Mouse (Mus musculus): ENCODE results near the gene Ywhae.

- TF ChIP-seq TAL1 (IDR thresholded peaks at IDR 0.05; ENCODE audit: low read length) = no peak
- TF ChIP-seq GATA1 (IDR thresholded peaks at IDR 0.05; ENCODE audit: low read length) = no peak
Measured at GRCm38 (mm10) chr11:75702761-75703160, 29.9 kb upstream of the Ywhae start.

All from erythroblast, embryonic 14.5 days (primary cell).